Mouse (Mus musculus): ENCODE results near the gene Fastk.

Gene Fastk

DNA sequence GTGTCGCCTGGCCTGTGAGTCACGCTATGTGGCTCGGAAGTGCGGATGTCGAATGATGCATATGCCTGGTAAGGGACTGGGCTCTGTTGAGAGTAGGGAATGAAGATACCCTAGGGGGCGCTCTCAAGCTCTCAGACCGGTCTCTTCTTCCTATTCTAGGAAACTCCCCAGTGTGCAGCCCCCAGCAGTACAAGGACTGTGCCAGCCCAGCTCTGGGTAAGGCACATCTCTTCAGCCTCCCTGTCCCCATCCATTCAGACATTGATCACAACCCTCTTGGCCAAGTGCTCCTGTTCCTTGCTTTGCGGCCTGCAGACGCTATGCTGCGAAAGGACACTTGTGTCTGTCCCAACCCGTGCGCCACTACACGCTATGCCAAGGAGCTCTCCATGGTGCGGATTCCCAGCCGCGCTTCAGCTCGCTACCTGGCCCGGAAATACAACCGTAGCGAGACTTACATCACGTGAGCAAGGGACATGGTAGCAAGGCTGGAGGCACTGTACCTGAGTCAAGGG lies 28.8 kb downstream of the Fastk start:
- TF ChIP-seq GATA4 (IDR thresholded peaks at IDR 0.05; ENCODE audit: insufficient replicate concordance, low read length): no peak

DNA sequence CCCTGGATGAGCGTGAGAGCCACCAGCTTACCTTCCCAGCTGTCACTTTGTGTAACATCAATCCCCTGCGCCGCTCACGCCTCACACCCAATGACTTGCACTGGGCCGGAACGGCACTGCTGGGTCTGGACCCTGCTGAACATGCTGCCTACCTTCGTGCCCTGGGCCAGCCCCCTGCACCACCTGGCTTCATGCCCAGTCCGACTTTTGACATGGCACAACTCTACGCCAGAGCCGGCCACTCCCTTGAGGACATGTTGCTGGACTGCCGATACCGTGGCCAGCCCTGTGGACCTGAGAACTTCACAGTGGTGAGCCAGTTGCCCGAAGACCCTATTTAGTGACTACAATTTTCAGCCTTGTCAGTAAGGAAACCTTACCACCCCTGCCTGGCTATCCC lies 31.1 kb downstream of the Fastk start:
- no peak for TF ChIP-seq GATA4 (IDR thresholded peaks at IDR 0.05; ENCODE audit: insufficient replicate concordance, low read length)

DNA sequence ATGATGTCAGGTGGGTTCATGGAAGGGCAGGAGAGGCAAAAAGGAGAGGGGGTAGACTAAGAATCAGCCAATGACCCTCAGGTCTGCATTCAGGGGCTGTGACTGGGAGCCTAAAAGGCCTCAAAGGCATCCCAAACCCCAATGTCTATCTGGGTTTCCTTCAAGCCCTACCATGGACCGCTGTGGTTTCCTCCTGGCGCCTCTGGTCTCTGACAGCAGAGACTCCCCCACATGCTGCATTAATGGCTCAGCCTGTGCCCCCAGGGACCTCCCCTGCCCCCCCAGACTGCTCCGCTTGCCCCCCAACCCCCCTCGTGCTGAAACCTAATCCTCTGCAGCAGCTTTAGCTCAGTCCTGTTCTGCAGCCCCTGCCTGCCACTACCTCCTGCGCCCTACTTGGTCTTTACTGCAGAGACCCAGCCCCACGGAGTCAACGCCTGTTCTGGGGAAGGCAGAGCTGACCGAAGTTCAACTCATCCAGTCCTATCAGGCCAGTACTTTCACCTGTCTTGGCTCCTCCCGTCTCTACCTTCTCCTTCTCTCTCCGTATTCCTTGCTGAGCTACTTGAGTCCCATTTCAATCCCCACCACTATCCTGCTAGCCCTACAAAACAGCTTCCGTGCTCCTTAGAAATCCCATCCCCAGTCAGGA lies 31.9 kb downstream of the Fastk start, which contains the start of gene Asic3:
Gene Asic3 (plus strand): TSS at position 351 of the 652 bp plus-strand sequence.
- no peak for TF ChIP-seq GATA4 (IDR thresholded peaks at IDR 0.05; ENCODE audit: insufficient replicate concordance, low read length)

DNA sequence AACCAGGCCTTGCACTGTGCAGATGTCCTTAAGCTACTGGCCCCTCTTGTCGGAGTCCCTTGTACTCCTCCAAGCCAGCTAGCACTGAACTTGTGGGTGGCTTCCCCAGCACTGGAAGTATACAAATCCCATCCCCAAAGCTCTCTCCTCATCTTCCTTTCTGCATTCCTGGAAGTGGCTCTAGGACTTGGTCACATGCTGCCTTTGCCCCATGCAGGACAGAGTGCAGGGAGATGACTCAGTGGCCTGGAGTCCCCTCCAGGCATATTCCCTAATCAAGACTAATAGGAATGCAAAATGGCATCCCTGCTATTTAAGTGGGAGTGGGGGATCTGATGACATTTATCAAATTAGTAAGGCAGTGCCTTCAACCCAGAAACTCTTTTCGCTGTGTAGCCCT lies 33.0 kb downstream of the Fastk start:
- no peak for TF ChIP-seq GATA4 (IDR thresholded peaks at IDR 0.05; ENCODE audit: insufficient replicate concordance, low read length)

DNA sequence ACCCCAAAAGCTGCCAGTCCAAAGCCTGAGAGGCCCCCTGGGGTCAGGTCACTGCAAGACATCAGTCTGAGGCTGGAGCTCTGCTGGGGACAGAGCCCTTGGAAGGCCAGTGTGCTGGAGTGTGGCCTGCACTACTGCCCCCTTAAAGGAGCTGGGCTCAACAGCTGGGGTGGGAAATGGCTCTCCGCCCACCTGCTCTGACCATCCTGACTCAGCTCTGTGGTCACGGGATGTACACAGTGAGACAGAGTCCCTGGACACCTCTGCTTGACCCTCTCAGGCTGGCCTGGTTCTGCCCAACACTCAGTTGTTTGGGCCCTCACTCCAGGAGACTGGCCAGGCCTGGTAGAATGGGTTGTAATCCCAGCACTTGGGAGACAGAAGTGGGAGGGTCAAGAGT lies 35.6 kb downstream of the Fastk start:
- TF ChIP-seq GATA4 (IDR thresholded peaks at IDR 0.05; ENCODE audit: insufficient replicate concordance, low read length): no peak

DNA sequence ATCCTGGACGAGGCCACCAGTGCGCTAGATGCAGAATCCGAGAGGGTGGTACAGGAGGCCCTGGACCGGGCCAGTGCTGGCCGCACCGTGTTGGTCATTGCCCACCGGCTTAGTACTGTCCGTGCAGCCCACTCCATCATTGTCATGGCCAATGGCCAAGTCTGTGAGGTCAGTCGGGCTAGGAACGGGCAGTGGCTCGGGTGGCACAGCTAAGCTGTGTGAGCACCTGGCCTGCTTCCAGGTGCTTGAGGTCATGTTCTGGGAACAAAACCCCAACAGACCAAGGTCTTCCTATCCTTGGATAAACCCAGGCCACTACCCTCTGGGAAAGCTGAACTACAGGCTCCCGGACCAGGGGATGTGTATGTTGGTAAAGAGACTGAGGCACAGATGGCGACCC lies 36.4 kb downstream of the Fastk start:
- TF ChIP-seq GATA4 (IDR thresholded peaks at IDR 0.05; ENCODE audit: insufficient replicate concordance, low read length): no peak

DNA sequence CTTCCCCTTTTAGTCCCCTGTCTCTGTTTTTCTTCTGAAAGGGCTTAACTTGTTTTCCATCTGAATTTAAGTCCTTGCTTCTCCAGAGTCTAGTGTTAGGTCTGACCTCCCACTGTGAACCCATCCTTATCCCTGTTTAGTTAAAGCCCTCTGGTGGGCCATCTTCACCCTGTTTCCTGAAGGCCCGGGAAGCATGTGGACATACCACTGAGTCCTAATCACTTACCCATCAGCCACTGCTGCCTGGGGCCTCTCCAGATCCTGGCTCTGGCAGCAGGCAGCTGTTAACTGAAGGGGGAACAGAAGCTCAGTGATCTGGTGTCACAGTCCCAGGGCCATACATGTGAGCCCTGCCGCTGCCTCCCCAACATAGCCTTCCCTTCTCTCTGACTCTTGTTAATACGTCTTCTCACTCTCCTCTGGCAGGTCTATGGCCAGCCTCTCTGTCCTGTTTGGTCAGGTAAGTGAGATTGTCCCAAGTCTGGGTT lies 39.7 kb downstream of the Fastk start:
- no peak for TF ChIP-seq GATA4 (IDR thresholded peaks at IDR 0.05; ENCODE audit: insufficient replicate concordance, low read length)

DNA sequence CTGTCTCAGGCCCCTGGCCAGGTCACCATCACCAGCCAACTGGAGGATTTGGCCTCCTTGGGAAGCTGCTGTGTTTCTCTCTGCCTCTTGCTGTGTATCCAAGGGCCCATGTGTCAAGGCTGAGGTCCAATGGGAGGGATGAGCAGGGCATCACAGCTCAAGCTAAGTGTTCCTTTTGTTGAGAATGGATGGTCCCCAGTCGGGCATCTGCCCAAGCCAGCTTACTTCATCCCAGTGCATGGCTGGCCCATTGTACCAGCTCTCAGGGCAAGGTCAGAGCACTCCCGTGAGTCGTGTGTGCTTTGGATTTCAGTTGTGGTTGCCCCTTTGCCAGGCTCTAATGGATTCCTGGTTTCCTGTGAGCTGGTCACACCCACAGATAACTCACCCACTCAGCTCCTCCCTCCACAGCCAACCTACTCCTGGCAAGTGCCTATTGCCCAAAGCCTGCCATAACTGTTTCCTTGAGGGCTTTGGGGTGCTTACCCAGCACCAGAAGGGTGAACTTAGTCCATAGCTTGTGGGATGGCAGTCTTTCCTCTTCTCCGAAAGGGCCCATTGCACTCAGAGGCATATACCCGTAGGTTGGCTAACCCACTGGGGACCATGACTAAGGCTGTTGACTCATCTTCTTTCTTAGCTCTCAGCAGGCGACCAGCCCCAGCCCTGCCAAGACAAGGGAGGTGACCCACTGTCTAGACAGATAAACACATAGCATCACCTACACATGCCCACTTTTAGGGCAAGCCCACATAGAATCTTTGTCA lies 40.3 kb downstream of the Fastk start:
- no peak for TF ChIP-seq GATA4 (IDR thresholded peaks at IDR 0.05; ENCODE audit: insufficient replicate concordance, low read length)

DNA sequence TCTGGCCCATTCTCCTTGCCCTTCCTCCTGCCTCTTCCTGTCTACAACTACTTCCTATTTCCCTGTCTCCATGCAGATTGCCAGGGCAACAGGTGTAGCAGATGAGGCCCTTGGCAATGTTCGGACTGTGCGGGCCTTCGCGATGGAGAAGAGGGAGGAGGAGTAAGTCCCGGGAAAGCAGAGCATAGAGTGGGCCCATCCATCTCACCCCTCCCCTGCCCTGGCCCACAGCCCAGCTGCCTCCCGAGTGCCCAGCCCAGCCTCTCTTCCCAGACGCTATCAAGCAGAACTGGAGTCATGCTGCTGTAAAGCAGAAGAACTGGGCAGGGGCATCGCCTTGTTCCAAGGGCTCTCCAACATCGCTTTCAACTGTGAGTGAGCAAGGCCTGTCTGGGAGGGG lies 43.1 kb downstream of the Fastk start:
- TF ChIP-seq GATA4 (IDR thresholded peaks at IDR 0.05; ENCODE audit: insufficient replicate concordance, low read length): no peak

DNA sequence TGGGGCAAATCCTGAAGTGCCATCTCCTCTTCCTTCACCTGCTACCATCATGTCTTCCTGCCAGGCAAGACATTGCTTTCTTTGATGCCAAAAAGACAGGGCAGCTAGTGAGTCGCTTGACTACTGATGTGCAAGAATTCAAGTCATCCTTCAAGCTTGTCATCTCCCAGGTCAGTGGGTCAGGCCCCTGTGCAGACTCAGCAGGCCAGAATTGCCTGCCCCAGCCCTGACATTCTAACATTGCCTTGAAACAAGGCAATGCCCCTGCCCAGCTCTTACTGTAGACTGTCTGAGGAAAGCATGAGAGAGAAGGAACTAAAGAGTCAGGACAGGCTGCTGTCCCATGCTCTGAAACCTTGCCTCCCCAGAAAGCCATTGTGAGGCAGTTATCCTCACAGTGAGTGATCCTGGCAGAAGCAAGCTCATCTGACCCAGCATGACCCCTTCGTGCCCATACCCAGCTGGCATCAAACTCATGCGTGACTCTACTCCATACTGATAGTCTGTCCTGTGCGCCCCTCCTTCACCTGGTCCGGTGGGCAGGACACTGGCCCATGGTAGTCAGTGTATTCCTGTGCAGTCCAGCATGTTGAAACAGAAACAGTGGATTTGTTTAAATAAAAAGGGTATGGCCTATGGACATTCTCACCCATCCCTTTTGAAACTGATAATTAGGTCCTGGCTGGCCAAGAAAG lies 44.0 kb downstream of the Fastk start:
- no peak for TF ChIP-seq GATA4 (IDR thresholded peaks at IDR 0.05; ENCODE audit: insufficient replicate concordance, low read length)

DNA sequence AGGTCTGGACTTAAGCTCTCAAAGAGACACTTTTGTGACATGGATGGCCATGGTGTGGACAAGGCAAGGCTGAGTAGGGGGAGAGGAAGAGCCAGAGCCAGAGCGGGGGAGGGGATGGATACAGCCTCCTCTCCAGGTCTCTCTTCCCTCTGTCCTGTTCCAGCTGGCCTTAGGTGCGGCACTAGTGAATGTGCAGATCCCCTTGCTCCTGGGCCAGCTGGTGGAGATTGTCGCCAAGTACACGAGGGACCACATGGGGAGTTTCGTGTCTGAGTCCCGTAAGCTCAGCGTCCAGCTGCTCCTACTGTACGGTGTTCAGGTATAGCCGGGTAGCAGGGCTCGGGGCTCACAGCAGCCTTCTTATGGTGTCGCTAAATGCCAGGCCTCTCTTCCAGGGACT lies 44.7 kb downstream of the Fastk start:
- TF ChIP-seq GATA4 (IDR thresholded peaks at IDR 0.05; ENCODE audit: insufficient replicate concordance, low read length): no peak

DNA sequence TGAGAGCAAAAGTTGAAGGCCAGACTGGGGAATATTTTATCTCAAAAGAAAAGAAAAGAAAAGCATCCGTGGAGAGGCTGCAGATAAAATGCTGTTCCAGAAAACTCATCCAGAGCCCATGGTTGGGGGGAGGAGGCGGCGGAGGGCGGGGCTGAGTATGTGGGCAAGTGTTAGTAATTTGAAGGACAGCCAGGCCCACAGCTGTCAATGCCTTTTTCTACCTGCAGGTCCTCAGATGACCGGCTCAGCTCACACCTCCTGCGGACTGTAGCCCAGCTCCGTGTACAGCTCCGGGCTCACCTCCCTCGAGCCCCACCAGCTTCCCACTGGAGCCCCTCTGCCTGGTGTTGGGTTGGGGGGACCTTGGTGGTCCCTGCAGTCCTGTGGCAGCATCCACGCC lies 45.4 kb downstream of the Fastk start:
- no peak for TF ChIP-seq GATA4 (IDR thresholded peaks at IDR 0.05; ENCODE audit: insufficient replicate concordance, low read length)

DNA sequence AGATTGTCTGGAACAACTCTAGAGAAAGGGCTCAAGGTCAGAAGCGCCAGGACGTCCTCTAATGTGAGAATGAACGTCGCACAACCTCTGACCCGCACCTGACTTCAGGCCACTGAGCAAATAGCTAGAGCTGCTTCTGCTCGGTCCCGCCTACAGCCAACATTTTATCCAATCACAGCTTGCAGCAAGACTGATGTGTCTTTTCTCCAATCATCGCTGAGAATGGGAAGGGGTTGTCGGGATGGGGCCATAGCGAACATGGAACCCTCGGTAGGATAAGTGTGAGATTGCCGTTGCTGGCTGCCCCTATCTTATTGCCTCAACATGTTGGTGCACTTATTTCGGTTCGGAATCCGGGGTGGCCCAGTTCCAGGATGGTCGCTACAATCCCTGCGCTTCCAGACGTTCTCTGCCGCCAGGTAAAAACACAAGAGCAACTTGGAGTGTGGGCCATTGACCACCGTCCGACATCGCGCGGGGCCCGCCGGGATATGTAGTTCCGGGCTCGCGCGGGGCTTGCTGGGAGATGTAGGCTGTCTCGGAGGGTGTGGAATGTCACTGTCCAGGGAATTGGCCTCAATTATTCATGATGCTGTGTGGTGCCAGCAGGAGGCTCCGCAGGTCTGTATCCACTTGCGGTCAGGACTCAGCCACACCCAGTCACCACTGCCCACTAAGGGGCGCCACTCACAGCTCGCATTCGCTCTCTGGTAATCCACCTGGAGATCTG lies 50.8 kb downstream of the Fastk start:
- TF ChIP-seq GATA4 (IDR thresholded peaks at IDR 0.05; ENCODE audit: insufficient replicate concordance, low read length): no peak

DNA sequence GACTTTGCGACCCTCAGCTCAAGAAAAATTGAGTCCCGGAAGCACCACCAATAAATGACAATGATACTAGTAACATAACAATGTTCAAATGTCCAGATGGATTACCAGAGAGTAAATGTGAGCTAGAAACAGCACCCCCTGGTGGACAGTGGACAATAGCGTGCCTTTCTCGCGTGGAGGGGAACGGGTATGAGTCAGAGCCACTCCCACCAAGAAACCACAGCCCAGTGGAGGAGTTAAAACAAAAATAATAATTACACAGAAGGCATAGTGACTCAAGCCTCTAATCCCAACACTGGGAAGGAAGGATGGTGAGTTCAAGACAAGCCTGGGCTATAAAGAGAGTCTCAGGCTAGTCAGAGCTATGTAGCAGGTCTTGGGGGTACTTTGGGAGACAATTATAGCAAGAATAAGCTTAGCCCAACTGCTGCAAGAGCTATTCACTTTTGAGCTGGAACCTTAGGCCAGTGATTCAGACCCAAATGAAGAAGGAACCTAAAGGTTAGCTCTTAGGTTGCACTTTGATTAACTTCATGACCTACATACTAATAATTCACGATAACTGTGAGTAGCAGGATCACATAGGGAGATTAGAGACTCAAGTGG lies 51.6 kb downstream of the Fastk start, which contains the start of gene Abcb8:
Gene Abcb8 (plus strand): TSS at position 272 of the 606 bp plus-strand sequence.
- TF ChIP-seq GATA4 (IDR thresholded peaks at IDR 0.05; ENCODE audit: insufficient replicate concordance, low read length): no peak

DNA sequence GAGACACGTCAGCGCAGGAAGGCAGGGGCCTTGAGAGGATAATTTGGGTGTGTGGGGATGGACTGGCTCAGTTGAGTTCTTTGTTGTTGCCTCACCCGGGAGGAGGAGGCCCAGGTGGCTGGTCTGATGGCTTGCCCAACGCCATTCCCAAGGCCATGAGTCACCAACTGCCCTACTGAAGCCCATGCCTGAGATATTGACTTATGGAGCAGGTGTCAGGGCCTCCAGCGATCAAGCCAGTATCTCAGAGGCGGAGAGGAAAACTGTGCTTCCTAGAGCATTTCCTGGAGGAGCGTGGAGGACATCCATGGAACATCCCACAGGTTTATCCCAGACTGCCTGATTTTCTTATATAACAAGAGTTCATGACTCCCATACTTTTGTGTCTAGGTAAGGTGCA lies 52.4 kb downstream of the Fastk start:
- TF ChIP-seq GATA4 (IDR thresholded peaks at IDR 0.05; ENCODE audit: insufficient replicate concordance, low read length): no peak
